Mouse (Mus musculus): ENCODE results near the gene Hmx1. TPM values are rescaled to one million over a fixed set of nuclear protein-coding genes. Genes with fewer than 3 reads are reported as not detected.

Gene Hmx1
- total and polyA plus RNA-seq, 3 experiments = not detected

- TF ChIP-seq ELF1 (IDR thresholded peaks at IDR 0.05; ENCODE audit: low read depth, low read length) = no peak
Observed at GRCm38 (mm10) chr5:35427901-35428300, 39.0 kb downstream of the Hmx1 start (continued).

GRCm38 (mm10) chr5:35428421-35428820 is 39.5 kb downstream of the Hmx1 start:
- Histone ChIP-seq H3K27ac (ENCODE audit: control insufficient read depth, low read depth, low read length) (no peak overlapping the region), H3K27me3 (ENCODE audit: control insufficient read depth in 1 of 2, insufficient read depth in 2 of 2, low read length in 2 of 2) (no peaks in the 10 kb centered on the region), H3K79me2 (ENCODE audit: control insufficient read depth, insufficient read depth, low read length, poor library complexity) (no peaks in the 10 kb centered on the region), H3K4me3 (ENCODE audit: control insufficient read depth in 1 of 2, insufficient read depth in 1 of 2, low read depth in 2 of 2, low read length in 2 of 2) (no peak overlapping the region), H3K36me3 (ENCODE audit: control insufficient read depth in 1 of 2, insufficient read depth in 2 of 2, low read length in 2 of 2) (no peaks in the 10 kb centered on the region), H3K4me1 (ENCODE audit: control insufficient read depth in 1 of 2, insufficient read depth in 2 of 2, low read length in 2 of 2) (no peaks in the 10 kb centered on the region), H3K9ac (ENCODE audit: control insufficient read depth, low read depth, low read length, poor library complexity, severe bottlenecking) (no peak overlapping the region), H3K9me3 (replicated peaks; ENCODE audit: insufficient read depth, low read length) (no peaks in the 10 kb centered on the region)
- no peak for DNase-seq (ENCODE audit: low read depth, low spot score)
- TF ChIP-seq EP300 (IDR thresholded peaks at IDR 0.05; ENCODE audit: low read depth in 1 of 2, low read length in 2 of 2) = no peak
- TF ChIP-seq KAT2A (conservative IDR thresholded peaks at IDR 0.05; ENCODE audit: low read depth, low read length) = no peak
- TF ChIP-seq MAFK (IDR thresholded peaks at IDR 0.05; ENCODE audit: borderline replicate concordance, low read depth, low read length) = no peak
- TF ChIP-seq POLR2AphosphoS5 (IDR thresholded peaks at IDR 0.05; ENCODE audit: borderline replicate concordance, low read depth, low read length) = no peak
- TF ChIP-seq NRF1 (IDR thresholded peaks at IDR 0.05; ENCODE audit: insufficient read depth, low read depth, low read length, poor library complexity, severe bottlenecking) = no peak
- no peak for TF ChIP-seq RAD21 (IDR thresholded peaks at IDR 0.05; ENCODE audit: low read depth, low read length)
- TF ChIP-seq TAL1 (IDR thresholded peaks at IDR 0.05; ENCODE audit: low read length) = no peak
- TF ChIP-seq USF2 (IDR thresholded peaks at IDR 0.05; ENCODE audit: borderline replicate concordance in 1 of 2, insufficient read depth in 1 of 2, low read depth in 1 of 2, low read length in 2 of 2) = no peak

GRCm38 (mm10) chr5:35432098-35432497 is 43.2 kb downstream of the Hmx1 start:
- H3K9ac ChIP-seq (ENCODE audit: control insufficient read depth, low read depth, low read length, poor library complexity, severe bottlenecking) = no peak overlapping the region
- H3K27me3 ChIP-seq (ENCODE audit: control insufficient read depth in 1 of 2, insufficient read depth in 2 of 2, low read length in 2 of 2) = no peaks in the 10 kb centered on the region
- H3K4me3 ChIP-seq (ENCODE audit: control insufficient read depth in 1 of 2, insufficient read depth in 1 of 2, low read depth in 2 of 2, low read length in 2 of 2) = no peak overlapping the region
- H3K4me1 ChIP-seq (ENCODE audit: control insufficient read depth in 1 of 2, insufficient read depth in 2 of 2, low read length in 2 of 2) = no peaks in the 10 kb centered on the region
- H3K79me2 ChIP-seq (ENCODE audit: control insufficient read depth, insufficient read depth, low read length, poor library complexity) = no peaks in the 10 kb centered on the region
- no peaks in the 10 kb centered on the region for H3K9me3 ChIP-seq (replicated peaks; ENCODE audit: insufficient read depth, low read length)
- no peak overlapping the region for H3K27ac ChIP-seq (ENCODE audit: control insufficient read depth, low read depth, low read length)
- no peaks in the 10 kb centered on the region for H3K36me3 ChIP-seq (ENCODE audit: control insufficient read depth in 1 of 2, insufficient read depth in 2 of 2, low read length in 2 of 2)
- TF ChIP-seq MAX (IDR thresholded peaks at IDR 0.05; ENCODE audit: low read length) = no peak
- no peak for TF ChIP-seq NELFE (IDR thresholded peaks at IDR 0.05; ENCODE audit: low read depth, low read length)
- TF ChIP-seq CHD2 (IDR thresholded peaks at IDR 0.05; ENCODE audit: low read length) = no peak
- no peak for TF ChIP-seq SIN3A (IDR thresholded peaks at IDR 0.05; ENCODE audit: low read length)
- no peak for TF ChIP-seq E2F4 (IDR thresholded peaks at IDR 0.05; ENCODE audit: borderline replicate concordance, low read depth, low read length)
- no peak for TF ChIP-seq JUND (IDR thresholded peaks at IDR 0.05; ENCODE audit: low read depth, low read length)
- TF ChIP-seq USF2 (IDR thresholded peaks at IDR 0.05; ENCODE audit: borderline replicate concordance in 1 of 2, insufficient read depth in 1 of 2, low read depth in 1 of 2, low read length in 2 of 2) = no peak
- TF ChIP-seq POLR2A (IDR thresholded peaks at IDR 0.05; ENCODE audit: control insufficient read depth in 1 of 2, insufficient read depth in 1 of 2, low read depth in 1 of 2, low read length in 2 of 2, poor library complexity in 1 of 2) = no peak
- TF ChIP-seq BHLHE40 (IDR thresholded peaks at IDR 0.05; ENCODE audit: borderline replicate concordance, low read depth, low read length) = no peak
- no peak for TF ChIP-seq RAD21 (IDR thresholded peaks at IDR 0.05; ENCODE audit: low read depth, low read length)
- no peak for DNase-seq (ENCODE audit: low read depth, low spot score)

Measured in MEL (cell line).